Mouse (Mus musculus): ENCODE data around the gene Lmntd2.

GRCm38 (mm10) chr7:141218557-141219133 is 4.8 kb upstream of the Lmntd2 start:
- TF ChIP-seq CTCF (IDR thresholded peaks at IDR 0.05; ENCODE audit: extremely low read depth, insufficient read length, insufficient replicate concordance, low read depth, low read length) (no peak), POLR2A (IDR thresholded peaks at IDR 0.05; ENCODE audit: low read depth, low read length) (no peak)

All from small intestine, adult 2 months (tissue).